Mouse (Mus musculus): Measurements from ENCODE around the gene Rab11fip4. TPM values are rescaled to one million over a fixed set of nuclear protein-coding genes. Genes with fewer than 3 reads are reported as not detected.
A peak's percentile ranks its signal among the peaks of the same experiment; 100 is the strongest.

The Rab11fip4 gene
- total RNA-seq (2021), result 100 to 1,000 TPM; 147 to 149 TPM
- long read RNA-seq, full-length matches to known transcripts, result 5 of 49 reads
- long read RNA-seq, partial matches to known transcripts, result 40 of 49 reads
- long read RNA-seq, other reads (novel, unspliced or antisense), result 4 of 49 reads

DNA sequence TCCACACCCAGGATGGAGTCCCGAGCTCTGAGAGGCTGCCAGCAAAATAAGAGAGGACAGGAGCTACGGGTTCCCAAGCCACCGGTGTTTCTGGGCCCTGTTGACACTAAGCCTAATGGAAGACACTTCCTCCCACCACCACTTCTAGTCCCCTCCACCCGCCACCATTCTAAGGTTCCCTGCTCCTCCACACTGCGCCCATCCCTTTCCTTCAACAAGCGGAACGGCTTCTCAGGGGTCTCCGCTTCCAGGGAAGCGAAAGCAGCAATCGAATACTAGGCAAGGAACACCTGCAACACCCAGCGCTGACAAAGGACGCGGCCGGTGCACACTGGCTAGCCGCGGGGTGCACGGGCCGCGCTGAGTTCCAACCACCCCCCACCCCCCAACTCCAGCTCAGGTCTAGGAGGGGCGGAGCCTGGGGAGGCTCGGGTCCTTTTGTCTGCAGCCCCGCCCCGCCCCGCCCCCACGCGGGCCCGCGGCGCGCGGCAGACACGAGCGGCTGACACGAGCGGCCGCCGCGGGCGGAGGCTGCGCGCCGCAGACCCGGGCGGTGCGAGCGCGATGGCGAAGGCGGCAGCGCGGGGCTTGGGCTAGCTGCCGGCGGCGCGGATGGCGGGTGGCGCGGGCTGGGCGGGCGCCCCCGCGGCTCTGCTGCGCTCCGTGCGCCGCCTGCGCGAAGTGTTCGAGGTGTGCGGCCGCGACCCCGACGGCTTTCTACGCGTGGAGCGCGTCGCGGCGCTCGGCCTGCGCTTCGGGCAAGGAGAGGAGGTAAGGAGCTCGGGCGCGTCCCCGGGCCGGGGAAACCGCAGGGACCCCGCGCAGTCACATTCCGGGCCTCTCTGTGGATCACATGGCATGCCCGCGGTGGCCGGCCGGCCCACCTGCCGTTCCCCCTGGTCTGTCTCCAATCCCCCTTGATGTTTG, at the start of gene Rab11fip4:
Gene Rab11fip4 (plus strand): TSS at position 549 of the 927 bp plus-strand sequence.
- DNase-seq (ENCODE audit: low spot score in 2 of 2), result peak; percentile 51 to 65

- DNase-seq (ENCODE audit: low spot score in 2 of 2), result no peak
These were observed 38.4 kb upstream of the Rab11fip4 start for GRCm38 (mm10) chr11:79552622-79553021.

- no peak for DNase-seq (ENCODE audit: low spot score in 2 of 2)
These were observed 30.5 kb upstream of the Rab11fip4 start for GRCm38 (mm10) chr11:79560536-79560935.

- DNase-seq (ENCODE audit: low spot score in 2 of 2), result no peak
These were observed 27.5 kb upstream of the Rab11fip4 start for GRCm38 (mm10) chr11:79563493-79563892.

DNA sequence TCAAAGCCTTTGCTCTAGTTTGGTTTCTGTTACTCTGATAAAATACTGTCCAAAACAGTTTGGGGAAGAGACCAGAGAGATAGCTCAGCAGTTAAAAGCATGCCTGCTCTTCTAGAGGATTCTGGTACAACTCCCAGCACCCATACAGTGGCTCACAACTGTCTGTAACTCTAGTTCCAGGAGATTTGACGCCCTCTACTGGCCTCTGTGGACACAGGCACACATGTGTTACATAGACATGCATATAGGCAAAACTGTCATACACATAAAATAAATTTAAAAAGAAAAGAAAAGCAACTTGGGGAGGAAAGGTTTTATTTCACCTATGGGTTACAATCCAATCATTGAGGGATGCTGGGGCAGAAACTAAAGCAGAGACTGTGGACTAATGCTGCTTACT, 24.1 kb upstream of the Rab11fip4 start:
- no peak for DNase-seq (ENCODE audit: low spot score in 2 of 2)

- DNase-seq (ENCODE audit: low spot score in 2 of 2), result no peak
These were observed 22.7 kb upstream of the Rab11fip4 start for GRCm38 (mm10) chr11:79568197-79568911.

DNA sequence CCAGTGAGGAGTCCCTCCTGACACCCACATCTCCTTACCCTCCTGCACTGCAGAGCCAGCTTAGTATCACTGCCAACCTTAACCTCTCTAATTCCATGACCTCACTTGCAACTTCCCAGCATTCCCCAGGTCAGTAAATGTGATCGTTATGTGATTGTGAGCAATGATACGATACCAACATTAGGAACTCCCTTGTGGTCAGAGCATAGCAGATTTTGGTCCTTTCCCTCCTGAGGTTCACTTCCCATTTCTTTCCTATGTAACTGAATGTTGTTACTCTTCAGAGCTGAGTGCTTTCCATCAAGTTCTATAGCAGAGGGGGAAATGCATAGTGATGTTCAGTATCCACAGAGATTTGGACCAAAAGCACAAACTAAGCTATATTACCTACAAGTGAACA, 20.7 kb upstream of the Rab11fip4 start:
- DNase-seq (ENCODE audit: low spot score in 2 of 2), result no peak

GRCm38 (mm10) chr11:79573836-79574235, 17.2 kb upstream of the Rab11fip4 start:
- no peak for DNase-seq (ENCODE audit: low spot score in 2 of 2)

- no peak for DNase-seq (ENCODE audit: low spot score in 2 of 2)
These were observed 15.5 kb upstream of the Rab11fip4 start for GRCm38 (mm10) chr11:79575383-79576073.

DNA sequence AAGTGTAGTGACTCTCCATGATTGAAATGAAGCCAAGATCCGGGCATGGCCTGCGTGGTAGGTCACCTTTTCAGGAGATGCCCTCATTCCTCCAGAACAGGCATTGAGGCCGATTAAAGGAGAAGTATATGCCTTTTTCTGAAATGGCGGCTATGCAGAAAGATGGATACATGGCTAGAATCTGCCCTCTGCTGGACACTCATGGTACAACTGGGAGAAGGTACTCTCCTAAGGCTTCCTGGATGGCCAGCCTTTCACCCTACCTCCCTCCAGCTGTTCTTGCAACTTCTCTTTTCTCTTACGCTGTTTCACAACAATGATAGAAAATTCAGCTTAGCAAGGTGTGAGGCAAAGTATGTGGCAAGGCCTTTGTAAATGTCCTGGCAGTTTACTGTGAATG, 13.3 kb upstream of the Rab11fip4 start:
- DNase-seq (ENCODE audit: low spot score in 2 of 2), result peak; percentile 87

DNA sequence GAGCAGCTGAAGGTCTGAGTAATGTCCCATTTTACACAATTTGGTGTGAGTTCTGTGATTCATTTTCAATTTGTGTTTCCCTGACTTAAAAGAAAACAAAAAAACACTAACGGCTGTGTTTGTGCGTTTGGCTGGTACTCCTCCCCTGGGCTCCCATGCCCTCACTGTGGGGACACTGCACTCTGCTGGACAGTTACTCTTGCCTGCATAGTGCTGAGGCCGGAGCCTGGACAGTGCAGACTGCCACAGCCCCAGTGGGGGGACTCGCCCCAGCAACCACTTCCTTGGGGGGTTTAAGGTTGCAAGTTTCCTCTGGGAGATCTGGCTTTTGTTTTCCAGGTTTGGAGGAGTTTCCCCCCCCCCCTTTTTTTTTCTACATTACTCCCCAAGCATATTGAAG, 10.4 kb upstream of the Rab11fip4 start:
- no peak for DNase-seq (ENCODE audit: low spot score in 2 of 2)

DNA sequence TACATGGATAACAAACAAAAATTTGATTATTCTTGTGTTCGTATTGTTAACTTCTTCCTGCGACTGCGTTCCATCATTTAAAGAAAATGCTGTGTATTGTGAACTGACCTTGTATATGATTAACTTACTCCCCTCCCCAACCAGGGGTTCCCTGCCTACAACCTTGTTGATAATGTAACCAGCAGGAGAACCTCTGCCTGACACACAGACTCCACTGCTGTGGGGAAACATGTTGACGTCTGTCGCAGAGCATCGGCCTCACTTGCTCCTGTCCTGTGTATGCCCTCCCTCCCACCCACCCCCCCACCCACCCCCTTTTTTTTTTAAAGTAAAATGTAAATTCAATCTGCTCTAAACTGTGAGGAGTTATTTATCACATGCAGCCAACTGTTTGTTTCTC, 9.8 kb upstream of the Rab11fip4 start:
- no peak for DNase-seq (ENCODE audit: low spot score in 2 of 2)

DNA sequence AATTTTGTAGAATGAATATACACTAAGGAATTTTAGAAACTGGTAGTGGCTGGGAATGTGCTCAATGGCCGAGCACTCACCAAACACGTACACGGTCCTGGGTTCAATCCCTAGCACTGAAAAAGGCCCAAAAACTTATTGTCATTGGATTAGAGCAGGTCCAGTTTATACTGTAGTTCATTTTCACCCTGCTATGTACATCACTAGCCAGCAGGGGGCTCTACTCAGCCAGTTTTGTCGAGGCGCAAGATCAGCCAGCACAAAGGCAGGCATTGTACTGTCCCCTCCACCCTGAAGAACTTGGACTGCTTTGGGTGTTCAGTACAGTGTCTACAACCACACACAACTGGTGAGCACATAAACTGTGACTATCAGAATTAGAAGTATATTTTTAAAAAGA, 6.8 kb upstream of the Rab11fip4 start:
- DNase-seq (ENCODE audit: low spot score in 2 of 2), result peak; percentile 75 to 82

DNA sequence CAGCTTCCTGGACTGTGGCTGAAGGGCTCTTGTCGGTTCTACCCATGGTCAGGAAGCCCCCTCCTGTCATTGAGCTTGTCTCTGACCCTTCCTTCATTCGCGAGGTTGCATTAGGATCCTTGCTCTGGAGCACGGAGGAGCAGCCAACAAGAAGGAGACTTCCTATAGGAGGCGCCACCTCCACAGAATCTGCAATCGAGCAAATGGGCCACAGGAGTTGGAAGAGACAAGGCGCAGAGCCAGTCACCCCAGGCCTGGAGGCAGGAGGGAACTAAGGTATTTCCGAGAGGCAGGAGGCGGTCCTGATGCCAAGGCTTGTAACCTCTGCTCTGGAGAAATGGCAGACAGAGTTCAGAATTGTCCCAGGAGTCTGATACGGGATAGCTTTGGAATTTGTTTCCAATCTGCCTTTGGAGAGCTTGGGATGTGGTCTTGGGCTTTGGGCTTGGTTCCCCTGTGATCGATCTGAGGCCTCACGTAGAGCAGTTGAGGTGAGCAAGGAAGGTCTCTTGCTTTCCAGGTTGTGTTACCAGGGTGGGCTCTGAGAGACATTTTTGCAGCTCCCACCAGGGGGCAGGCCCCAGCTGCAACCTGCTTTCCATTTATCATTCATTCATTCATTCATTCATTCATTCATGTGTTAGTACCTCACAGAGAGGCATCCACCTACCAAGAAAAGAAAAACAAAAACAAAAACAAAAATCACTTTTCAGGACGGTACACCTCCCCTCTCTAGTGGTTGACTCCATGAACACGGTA, 1.5 kb upstream of the Rab11fip4 start:
- peak in 1 of 2 experiments; percentile 48 for DNase-seq (ENCODE audit: low spot score in 2 of 2)

GRCm38 (mm10) chr11:79591591-79591975, 571 bp downstream of the Rab11fip4 start:
- peak; percentile 46 to 48 for DNase-seq (ENCODE audit: low spot score in 2 of 2)

DNA sequence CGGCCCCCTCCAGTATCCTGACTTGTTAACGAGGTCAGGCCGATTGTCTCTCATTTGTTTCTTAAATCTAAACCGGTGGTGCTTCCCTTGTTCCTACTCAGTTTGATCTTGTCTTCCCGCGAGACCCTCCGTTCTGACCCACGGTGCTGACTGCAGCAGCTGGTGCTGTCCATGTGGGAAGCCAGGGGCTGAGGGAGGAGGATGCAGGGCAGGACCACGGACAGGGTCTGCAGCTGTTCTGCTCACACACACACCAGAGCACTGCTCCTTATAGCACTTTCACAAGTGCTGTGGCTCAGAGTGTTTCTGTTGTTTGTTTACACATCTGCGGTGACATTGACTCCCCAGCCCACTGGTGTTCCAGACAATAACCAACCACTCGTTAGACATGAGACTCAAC, 2.5 kb downstream of the Rab11fip4 start:
- no peak for DNase-seq (ENCODE audit: low spot score in 2 of 2)

- no peak for DNase-seq (ENCODE audit: low spot score in 2 of 2)
These were observed 19.4 kb downstream of the Rab11fip4 start for GRCm38 (mm10) chr11:79610454-79610853.

GRCm38 (mm10) chr11:79611011-79611666, 20.1 kb downstream of the Rab11fip4 start:
- DNase-seq (ENCODE audit: low spot score in 2 of 2), result no peak

GRCm38 (mm10) chr11:79612046-79612600, 21.1 kb downstream of the Rab11fip4 start:
- DNase-seq (ENCODE audit: low spot score in 2 of 2), result no peak

GRCm38 (mm10) chr11:79613084-79613483, 22.1 kb downstream of the Rab11fip4 start:
- no peak for DNase-seq (ENCODE audit: low spot score in 2 of 2)
